Mouse (Mus musculus) neural tube, embryonic 12.5 days (tissue): ENCODE data around the gene Adar. TPM values are rescaled to one million over a fixed set of nuclear protein-coding genes. Genes with fewer than 3 reads are reported as not detected.

ENCODE experiments used
- ATAC-seq: fragments of 200-750 bp; cut with Nextera tagmentation; 2 replicates; pipeline ENCODE4 v1.8.0; 2017; ENCODE audit warnings: low read depth, mild to moderate bottlenecking, moderate TSS enrichment, moderate library complexity; ENCODE audit not compliant: low FRiP score
- H3K27ac ChIP-seq: fragments of 300-500 bp; sonication (generic); 2 replicates; pipeline ENCODE4 v1.5.1; 2016
- H3K27me3 ChIP-seq: fragments of 300-500 bp; sonication (generic); replicated peaks from 2 replicates; pipeline ENCODE4 v1.6.1; 2016; ENCODE audit warnings: mild to moderate bottlenecking
- H3K36me3 ChIP-seq: fragments of 300-500 bp; sonication (generic); 2 replicates; pipeline ENCODE4 v1.6.1; 2016; ENCODE audit warnings: mild to moderate bottlenecking
- H3K4me1 ChIP-seq: fragments of 300-500 bp; sonication (generic); 2 replicates; pipeline ENCODE4 v1.6.1; 2016
- H3K4me2 ChIP-seq: fragments of 300-500 bp; sonication (generic); replicated peaks from 2 replicates; pipeline ENCODE4 v1.6.1; 2016; ENCODE audit warnings: mild to moderate bottlenecking
- H3K4me3 ChIP-seq: fragments of 300-500 bp; sonication (generic); 2 replicates; pipeline ENCODE4 v1.5.1; 2016
- H3K9ac ChIP-seq: fragments of 300-500 bp; sonication (generic); 2 replicates; pipeline ENCODE4 v1.6.1; 2016; ENCODE audit warnings: mild to moderate bottlenecking
- H3K9me3 ChIP-seq: fragments of 300-500 bp; sonication (generic); 2 replicates; pipeline ENCODE4 v1.6.1; 2016; ENCODE audit warnings: mild to moderate bottlenecking
- WGBS: fragments of 180-500 bp; shearing (Covaris S2); methylation state at CpG from one replicate; pipeline ENCODE4 v1.1.7; 2016; 5-methylcytosine and 5-hydroxymethylcytosine counted together
- polyA plus RNA-seq: library from polyadenylated mRNA; unstranded; fragments of >200 nt; fragmentation: Nextera tagmentation; extraction: Ambion mirVana; gene quantifications from 2 replicates; pipeline ENCODE4 v1.2.1, GENCODE M21; 2016

The Adar gene
- polyA plus RNA-seq, 1 experiment from 2014 or later = 21.7 TPM

DNA sequence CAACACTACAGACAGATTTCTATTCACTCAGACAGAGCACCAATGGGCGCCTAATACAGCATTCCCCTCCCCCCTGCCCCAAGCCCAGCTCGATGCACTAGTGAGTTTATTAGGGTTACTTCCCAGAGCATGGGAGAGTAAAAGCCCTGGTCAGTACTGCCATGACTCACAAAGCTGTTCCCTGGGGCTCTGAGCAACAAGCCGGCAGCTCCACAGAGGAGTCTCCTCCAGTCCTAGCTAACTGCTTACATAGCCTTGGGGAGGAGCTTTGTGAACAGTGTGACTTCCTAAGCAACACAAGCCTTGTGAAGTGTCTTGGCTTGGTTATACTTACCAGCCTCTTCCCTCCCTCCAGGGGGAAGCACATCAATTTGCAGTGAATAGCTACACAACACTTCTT, 11.2 kb upstream of the Adar start:
- Histone ChIP-seq H3K4me1 (no peaks in the 10 kb centered on the region; the same call in 1 of the 2 replicates), H3K36me3 (no peaks in the 10 kb centered on the region), H3K9me3 (no peaks in the 10 kb centered on the region), H3K27me3 (no peaks in the 10 kb centered on the region), H3K4me3 (no peak overlapping the region), H3K4me2 (no peak overlapping the region), H3K27ac (no peak overlapping the region), H3K9ac (no peak overlapping the region)
- no peak for ATAC-seq
- 39% methylated on average over 3 of the region's 3 CpGs for WGBS

DNA sequence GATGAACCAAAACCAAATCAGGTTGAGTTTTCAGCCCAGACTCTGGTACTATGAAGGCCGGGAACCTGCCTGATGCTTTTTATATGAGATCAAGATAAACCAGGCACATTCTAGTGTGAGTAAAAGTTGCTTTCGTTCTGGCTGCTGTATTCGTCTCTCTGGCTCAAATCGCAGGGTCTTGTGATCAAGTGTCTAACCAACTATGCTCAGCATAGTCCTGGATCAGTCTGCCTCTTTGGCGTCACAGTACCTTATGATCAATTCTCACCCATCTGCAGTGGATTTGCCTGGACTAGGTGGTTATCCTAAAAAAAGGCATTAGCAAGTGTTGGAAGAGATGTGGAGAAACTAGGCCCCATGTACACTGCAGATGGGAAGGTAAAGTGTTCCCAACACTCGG, 10.8 kb upstream of the Adar start:
- ATAC-seq = no peak
- no peak overlapping the region for H3K9ac ChIP-seq
- no peak overlapping the region for H3K4me3 ChIP-seq
- no peak overlapping the region for H3K27ac ChIP-seq
- no peaks in the 10 kb centered on the region for H3K27me3 ChIP-seq
- H3K9me3 ChIP-seq = no peaks in the 10 kb centered on the region
- no peaks in the 10 kb centered on the region; the same call in 1 of the 2 replicates for H3K4me1 ChIP-seq
- H3K36me3 ChIP-seq = no peaks in the 10 kb centered on the region
- H3K4me2 ChIP-seq = no peak overlapping the region
- 84% methylated on average over 6 of the region's 6 CpGs for WGBS

DNA sequence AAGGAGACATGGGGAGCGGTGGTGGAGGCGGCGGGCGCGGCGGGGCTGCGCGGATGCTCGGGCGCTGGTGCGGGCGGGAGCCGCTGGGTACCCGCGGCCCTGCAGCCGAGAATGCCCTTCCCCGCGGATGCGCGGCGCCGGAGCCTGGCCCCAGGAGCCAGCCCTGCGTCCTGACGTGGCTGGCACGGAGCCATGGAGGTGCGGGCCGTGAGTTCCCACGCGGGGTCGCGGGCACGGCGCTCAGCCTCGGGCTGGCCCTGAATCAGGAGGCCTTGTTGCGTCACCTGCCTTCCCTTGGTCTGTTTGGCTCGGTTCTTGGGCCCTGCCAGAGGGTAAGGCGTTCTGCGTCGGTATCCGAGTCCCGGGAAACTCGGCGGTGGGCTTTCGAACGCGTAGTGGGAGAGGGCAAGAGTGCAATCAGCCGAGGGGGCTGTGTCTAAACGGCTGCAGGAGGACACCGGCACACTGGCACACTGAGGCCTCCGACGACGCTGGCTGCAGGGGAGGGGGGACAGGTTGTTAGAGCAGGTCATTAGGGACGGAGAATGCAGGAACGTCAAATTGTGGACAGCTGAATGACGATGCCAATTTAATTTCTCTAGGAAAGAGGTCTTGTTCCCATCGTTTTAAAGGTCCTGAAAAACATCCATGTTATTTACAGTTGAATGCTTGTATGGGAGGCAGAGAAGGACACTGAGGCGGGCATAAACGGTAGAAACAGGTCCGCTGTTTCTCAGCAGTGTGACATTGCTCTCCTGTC, 565 bp downstream of the Adar start:
- Histone ChIP-seq H3K4me2 (peak overlapping the region; percentile 85), H3K27me3 (no peaks in the 10 kb centered on the region), H3K9ac (peak overlapping the region; percentile 94), H3K4me3 (peak overlapping the region; percentile 96), H3K9me3 (no peaks in the 10 kb centered on the region), H3K4me1 (peaks cover 14% of the 10 kb centered on the region; the same call in 1 of the 2 replicates), H3K36me3 (no peaks in the 10 kb centered on the region), H3K27ac (peak overlapping the region; percentile 74)
- 2% methylated on average over 59 of the region's 59 CpGs for WGBS
- peak; percentile 65 for ATAC-seq

DNA sequence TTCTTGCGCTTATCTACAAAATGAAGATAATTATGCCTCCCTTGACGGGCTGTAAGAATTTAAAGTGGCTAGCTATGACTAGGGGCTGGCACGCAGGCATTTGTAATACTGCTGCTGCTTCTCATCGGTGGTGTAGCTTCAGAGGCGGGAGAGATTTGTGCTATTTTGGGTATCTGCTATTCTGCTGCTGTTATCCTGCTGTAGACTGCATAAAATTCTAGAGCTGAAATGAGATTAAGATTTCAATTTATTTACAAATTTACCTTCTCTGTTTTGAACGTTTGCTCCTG, 1.1 kb downstream of the Adar start:
- no peak overlapping the region for H3K27ac ChIP-seq
- no peaks in the 10 kb centered on the region for H3K36me3 ChIP-seq
- no peaks in the 10 kb centered on the region for H3K27me3 ChIP-seq
- 68% methylated on average over 6 of the region's 6 CpGs for WGBS
- peak overlapping the region; percentile 94 for H3K9ac ChIP-seq
- ATAC-seq = no peak
- H3K4me2 ChIP-seq = peak overlapping the region; percentile 85
- H3K4me1 ChIP-seq = peaks cover 14% of the 10 kb centered on the region; the same call in 1 of the 2 replicates
- no peaks in the 10 kb centered on the region for H3K9me3 ChIP-seq
- peak overlapping the region; percentile 96 for H3K4me3 ChIP-seq

DNA sequence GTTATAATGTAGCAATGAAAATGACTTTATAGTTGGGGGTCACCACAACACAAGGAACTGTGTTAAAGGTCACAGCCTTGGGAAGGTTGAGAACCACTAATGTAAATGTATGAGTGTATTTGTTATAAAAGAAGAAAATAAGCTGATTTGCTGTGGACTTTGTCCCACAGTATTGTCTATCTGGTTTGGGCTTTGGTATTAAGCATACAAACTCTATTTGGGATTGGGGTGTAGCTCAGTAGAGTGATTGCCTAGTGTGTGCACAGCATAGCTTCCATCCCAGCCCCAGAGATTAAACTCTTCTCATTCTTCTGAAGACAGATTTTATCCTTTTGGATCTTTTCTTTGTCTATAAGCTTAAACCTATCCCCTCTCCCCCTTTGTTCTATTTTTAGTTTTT, 7.2 kb downstream of the Adar start:
- H3K9me3 ChIP-seq = no peaks in the 10 kb centered on the region
- no peak overlapping the region for H3K4me2 ChIP-seq
- H3K27me3 ChIP-seq = no peaks in the 10 kb centered on the region
- no peaks in the 10 kb centered on the region for H3K36me3 ChIP-seq
- no peak overlapping the region for H3K27ac ChIP-seq
- no peak for ATAC-seq
- no peak overlapping the region for H3K9ac ChIP-seq
- no peak overlapping the region for H3K4me3 ChIP-seq
- H3K4me1 ChIP-seq = peaks cover 4% of the 10 kb centered on the region; the same call in 1 of the 2 replicates

DNA sequence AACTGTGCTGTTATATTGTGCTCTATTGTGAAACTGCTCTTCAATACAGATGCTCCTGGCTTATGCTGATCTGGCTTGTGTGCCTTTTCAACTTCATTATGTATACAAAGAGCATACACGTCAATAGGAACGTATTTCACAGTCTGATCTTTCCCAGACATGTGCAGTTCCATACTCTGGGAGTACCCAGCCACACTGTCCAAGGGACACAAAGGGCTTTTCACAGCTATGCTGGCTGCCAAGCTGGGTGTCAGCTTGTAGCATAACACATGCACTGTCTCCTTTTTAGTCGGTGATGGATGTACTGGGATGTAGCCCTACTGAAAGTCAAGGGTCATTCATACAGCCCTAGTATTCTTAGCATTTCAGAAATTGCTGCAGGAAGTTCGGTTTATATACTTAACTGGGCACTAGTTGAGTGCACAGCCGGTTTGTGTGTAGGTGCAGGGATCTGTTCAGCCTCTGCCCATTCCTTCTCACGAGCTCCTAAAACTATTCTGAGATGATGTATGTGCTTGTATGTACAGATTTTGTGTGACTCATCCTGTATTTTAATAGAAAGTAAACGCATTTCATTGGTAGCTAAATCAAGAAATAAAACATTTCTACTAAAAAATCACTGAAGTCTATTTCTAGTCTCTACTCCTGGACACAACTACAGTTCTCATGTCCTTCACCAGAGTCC, 8.7 kb downstream of the Adar start:
- H3K4me2 ChIP-seq = no peak overlapping the region
- H3K4me3 ChIP-seq = no peak overlapping the region
- H3K9me3 ChIP-seq = no peaks in the 10 kb centered on the region
- no peak overlapping the region for H3K9ac ChIP-seq
- 0 out of 2 replicates have a peak, but pooled peaks have one; percentile 25 for ATAC-seq
- no peaks in the 10 kb centered on the region for H3K27me3 ChIP-seq
- H3K27ac ChIP-seq = no peak overlapping the region
- no peaks in the 10 kb centered on the region for H3K36me3 ChIP-seq
- WGBS = 63% methylated on average over 7 of the region's 7 CpGs
- peaks cover 4% of the 10 kb centered on the region; the same call in 1 of the 2 replicates for H3K4me1 ChIP-seq

DNA sequence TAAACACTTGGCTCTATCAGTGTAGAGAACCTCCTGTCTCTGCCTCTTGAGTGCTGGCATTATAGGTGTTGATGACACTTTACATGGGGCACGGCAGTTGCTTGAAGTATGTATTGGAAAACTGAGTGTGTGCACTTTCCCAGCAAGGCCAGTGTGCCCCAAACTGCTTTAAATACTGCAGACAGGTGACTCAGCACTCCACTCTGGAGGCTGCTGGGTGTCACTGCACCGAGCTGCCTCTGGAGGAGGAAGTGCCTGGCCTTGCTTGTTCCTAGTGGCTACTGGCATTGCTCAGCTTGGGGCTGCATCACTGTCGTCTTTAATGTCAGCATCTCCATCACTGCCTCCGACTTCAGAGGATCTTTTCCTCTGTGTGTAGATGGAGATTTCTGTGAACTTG, 12.2 kb downstream of the Adar start:
- ATAC-seq = no peak
- H3K36me3 ChIP-seq = no peaks in the 10 kb centered on the region
- no peak overlapping the region for H3K4me3 ChIP-seq
- H3K4me2 ChIP-seq = no peak overlapping the region
- H3K27me3 ChIP-seq = no peaks in the 10 kb centered on the region
- H3K27ac ChIP-seq = no peak overlapping the region
- no peaks in the 10 kb centered on the region for H3K9me3 ChIP-seq
- H3K9ac ChIP-seq = no peak overlapping the region
- H3K4me1 ChIP-seq = peaks cover 21% of the 10 kb centered on the region
- 28% methylated on average over 4 of the region's 4 CpGs for WGBS

DNA sequence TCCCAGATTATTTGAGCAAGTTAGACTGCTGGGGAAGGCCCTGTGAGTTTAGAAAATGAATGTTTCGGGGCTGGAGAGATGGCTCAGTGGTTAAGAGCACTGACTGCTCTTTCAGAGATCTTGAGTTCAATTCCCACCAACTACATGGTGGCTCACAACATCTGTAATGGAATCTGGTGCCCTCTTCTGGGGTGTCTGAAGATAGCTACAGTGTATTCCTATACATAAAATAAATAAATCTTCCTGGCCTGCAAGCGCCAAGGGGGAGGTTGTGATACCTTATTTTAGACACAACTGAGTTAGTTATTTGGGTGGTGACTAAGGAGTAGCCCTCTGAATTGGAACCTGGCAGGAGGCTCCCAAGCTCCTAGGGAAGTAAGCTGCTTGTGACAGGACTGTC, 14.0 kb downstream of the Adar start:
- H3K27me3 ChIP-seq = no peaks in the 10 kb centered on the region
- H3K4me1 ChIP-seq = peaks cover 17% of the 10 kb centered on the region
- no peak overlapping the region for H3K4me3 ChIP-seq
- H3K36me3 ChIP-seq = no peaks in the 10 kb centered on the region
- H3K27ac ChIP-seq = no peak overlapping the region
- no peaks in the 10 kb centered on the region for H3K9me3 ChIP-seq
- 84% methylated on average over 2 of the region's 2 CpGs for whole genome bisulfite sequencing
- no peak overlapping the region for H3K4me2 ChIP-seq
- H3K9ac ChIP-seq = no peak overlapping the region
- ATAC-seq = no peak

DNA sequence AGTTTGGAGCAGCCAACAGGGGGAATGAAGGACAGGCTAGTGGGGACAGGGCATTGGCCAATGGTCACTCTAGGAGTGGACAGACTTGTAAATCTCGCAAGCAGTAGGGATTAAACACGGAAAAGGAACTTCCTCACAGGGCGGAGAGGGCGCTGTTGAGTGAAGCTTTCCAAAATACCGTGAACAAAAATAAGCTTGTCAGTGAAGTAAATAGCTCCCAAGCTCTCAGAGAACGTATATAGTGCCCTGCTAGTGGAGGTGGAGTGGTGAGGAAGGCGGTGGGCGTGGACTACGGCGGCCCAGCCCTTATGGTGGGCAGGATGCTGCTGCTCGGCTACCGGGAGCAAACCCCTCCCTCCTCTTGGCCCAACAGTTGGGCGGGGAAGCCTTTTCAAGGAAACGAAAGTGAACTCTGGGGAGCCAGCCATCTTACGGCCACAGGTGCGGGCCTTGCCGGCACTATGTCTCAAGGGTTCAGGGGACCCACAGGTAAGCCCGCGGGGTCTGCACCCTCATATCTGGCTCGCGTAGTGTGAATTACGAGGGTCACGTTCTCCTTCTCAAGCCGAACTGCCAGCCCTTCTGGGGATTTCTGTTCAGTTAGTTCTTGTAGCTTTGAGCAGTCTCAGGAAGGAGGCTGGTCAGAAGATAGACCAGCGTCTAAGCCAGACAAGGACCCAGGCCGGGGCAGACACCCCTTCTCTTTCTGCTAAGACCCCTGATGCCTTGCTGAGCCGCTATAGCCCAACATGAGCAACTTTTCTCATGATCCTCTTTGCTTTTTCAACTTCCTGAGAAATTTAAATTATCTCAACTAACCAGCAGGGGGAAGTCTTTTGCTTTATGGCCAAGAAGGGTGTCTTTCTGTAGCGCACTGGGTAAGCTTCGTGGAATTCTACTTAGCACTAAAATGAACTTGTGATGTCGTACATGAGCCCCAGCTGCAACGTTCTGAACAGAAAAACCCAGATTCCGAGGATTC, 15.8 kb downstream of the Adar start:
- peak; percentile 90 for ATAC-seq
- Histone ChIP-seq H3K27ac (no peak overlapping the region), H3K36me3 (no peaks in the 10 kb centered on the region; the same call in 1 of the 2 replicates), H3K27me3 (no peaks in the 10 kb centered on the region), H3K4me2 (peak overlapping the region; percentile 73), H3K9me3 (no peaks in the 10 kb centered on the region), H3K4me1 (peaks cover 17% of the 10 kb centered on the region), H3K4me3 (peak overlapping the region; percentile 44), H3K9ac (peak overlapping the region; percentile 42; the same call in 1 of the 2 replicates)
- 3% methylated on average over 32 of the region's 32 CpGs for WGBS

DNA sequence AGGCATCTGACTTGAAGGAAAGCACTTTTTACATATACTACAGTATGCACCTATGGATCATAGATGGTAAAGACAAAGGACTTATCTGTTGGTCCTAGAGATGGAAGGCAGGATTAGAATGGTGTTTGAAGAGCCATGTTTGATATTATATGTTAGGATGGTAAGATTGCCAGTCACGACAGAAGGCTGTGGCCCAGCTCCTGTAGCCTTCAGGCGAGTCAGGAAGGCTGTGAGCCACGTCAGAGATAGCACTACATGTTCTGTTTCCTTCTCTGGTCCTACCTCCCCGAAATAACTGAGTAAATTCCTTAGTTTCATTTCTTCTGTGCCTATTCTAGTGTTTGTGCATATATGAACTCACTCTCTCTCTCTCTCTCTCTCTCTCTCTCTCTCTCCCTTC, 17.3 kb downstream of the Adar start:
- Histone ChIP-seq H3K9me3 (no peaks in the 10 kb centered on the region), H3K27ac (no peak overlapping the region), H3K4me1 (peaks cover 17% of the 10 kb centered on the region), H3K9ac (no peak overlapping the region), H3K27me3 (no peaks in the 10 kb centered on the region), H3K36me3 (no peaks in the 10 kb centered on the region; the same call in 1 of the 2 replicates), H3K4me2 (no peak overlapping the region), H3K4me3 (no peak overlapping the region)
- 83% methylated on average over 4 of the region's 4 CpGs for WGBS
- ATAC-seq = no peak

DNA sequence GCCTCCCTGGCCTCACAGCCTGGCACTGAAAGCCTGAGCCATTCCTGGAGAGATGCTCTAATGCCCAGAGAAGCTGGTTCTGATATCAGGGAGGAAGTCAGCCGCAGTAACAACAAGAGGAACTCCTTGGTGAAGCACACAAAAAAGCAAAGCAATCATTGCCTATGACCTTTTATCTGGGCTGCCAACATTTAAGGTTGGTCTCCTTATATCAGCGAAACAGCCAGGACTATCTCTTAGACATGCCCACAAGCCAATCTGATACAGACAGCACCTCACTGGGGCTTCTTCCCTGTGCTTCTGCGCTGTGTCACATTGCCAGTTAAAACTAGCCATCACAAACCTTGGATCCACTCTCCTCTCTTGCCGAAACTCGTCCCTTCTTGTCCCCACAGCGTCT, 23.7 kb downstream of the Adar start:
- Histone ChIP-seq H3K36me3 (peaks cover 45% of the 10 kb centered on the region), H3K4me2 (no peak overlapping the region)
- WGBS = 96% methylated on average over 6 of the region's 6 CpGs

DNA sequence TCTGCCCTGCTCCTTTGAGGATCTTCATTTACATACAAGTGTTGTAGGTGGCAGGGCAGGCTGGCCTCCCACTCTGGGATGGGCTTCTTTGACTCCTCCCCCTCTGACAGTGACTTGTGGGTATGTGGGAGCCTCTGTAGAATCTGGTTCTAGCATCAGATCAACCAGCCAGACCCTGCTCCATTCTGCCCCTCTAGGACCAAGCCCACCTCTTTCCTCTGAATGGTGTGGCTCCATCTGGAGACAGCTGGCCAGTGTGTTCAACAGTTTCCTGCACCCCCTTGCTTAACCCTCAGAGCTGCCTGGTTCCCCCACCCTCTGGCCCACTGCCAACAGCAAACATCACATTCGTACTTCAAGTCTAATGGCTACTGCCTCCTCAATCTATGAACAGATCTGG, 37.5 kb downstream of the Adar start:
- no peak for ATAC-seq
- Histone ChIP-seq H3K27me3 (no peaks in the 10 kb centered on the region), H3K9me3 (no peaks in the 10 kb centered on the region), H3K4me1 (peaks cover 3% of the 10 kb centered on the region), H3K36me3 (peaks cover 77% of the 10 kb centered on the region), H3K9ac (no peak overlapping the region), H3K4me3 (no peak overlapping the region), H3K4me2 (no peak overlapping the region), H3K27ac (no peak overlapping the region)
- WGBS = 71% methylated on average over 1 of the region's 1 CpGs

More for the DNA sequence above, 23.7 kb downstream of the Adar start:
- Histone ChIP-seq H3K4me3 (no peak overlapping the region), H3K27ac (no peak overlapping the region), H3K9me3 (no peaks in the 10 kb centered on the region), H3K9ac (no peak overlapping the region), H3K27me3 (no peaks in the 10 kb centered on the region), H3K4me1 (no peaks in the 10 kb centered on the region)
- no peak for ATAC-seq
